Mouse (Mus musculus): ENCODE measurements around the gene Spa17.

Spa17 gene

DNA sequence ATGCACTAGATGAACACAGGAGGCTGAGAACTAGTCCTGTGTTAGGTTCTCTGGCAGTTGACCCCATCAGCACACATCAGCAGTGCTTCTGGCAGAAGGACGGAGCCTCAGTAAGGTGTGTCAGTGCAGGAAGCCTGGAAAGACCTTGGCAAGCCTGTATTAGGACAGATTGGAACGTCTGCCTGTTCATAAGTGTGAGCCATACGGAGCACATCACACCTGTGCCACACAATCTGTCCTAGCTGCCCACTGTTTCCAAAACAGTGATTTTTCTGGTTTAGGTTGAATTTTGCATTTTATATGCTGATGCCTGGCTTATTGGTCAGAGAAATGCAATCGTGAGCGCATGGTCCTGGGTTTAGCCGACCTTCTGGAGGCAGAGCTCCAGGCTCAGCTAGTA, 7.8 kb upstream of the Spa17 start:
- DNase-seq (ENCODE audit: extremely low spot score, low spot score): no peak

DNA sequence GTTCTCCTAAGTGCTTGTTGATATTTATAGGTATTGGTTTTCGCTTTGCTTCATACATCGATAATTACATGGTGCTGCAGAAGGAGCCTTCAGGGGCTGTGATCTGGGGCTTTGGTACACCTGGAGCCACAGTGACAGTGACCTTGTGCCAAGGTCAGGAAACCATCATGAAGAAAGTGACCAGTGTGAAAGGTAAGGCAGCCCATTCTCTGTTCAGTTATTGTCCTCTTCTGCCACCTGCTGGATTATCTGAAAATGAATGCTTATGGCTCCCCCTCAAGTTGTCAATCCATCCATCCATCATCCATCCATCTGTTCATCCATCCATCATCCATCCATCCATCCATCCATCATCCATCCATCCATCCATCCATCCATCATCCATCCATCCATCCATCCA, 3.2 kb upstream of the Spa17 start:
- no peak for DNase-seq (ENCODE audit: extremely low spot score, low spot score)

DNA sequence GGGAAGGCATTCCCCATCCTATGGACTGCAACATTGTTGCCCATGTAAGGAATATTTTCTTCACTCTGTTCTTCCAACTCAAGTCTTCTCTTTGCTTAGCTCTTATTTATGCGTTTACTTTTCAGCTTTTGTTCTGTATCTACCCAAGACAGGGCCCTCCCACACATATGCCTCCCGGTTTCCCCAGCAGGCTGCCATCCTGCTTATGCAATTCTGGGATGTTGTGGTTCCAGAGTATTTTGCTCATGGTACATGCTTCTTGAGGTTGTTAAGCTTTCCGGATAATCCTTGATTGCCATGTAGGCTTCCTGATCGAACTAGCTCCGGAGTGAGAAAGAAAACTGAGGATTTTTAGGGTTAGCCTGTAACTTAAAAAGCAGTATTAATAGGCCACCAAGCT, 1.7 kb upstream of the Spa17 start:
- no peak for DNase-seq (ENCODE audit: extremely low spot score, low spot score)

DNA sequence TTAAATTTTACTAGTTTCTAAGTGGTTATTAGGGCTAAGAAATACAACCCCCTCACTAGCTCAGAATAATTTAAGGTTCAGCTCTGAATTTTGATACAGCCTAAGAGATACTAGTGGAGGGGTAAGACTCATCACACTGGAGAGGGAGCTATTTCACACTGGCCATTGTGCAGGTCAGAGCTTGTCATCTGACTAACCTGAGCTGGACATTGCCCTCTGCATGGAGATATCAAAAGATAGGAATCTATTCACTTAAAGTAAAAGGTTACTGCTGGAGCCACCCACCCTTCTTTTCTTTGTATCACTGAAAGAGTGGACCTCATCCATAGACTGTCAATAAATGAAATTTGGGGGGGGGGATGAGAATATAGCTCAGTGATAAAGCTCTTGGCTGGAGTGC, 794 bp upstream of the Spa17 start:
- DNase-seq (ENCODE audit: extremely low spot score, low spot score): no peak

DNA sequence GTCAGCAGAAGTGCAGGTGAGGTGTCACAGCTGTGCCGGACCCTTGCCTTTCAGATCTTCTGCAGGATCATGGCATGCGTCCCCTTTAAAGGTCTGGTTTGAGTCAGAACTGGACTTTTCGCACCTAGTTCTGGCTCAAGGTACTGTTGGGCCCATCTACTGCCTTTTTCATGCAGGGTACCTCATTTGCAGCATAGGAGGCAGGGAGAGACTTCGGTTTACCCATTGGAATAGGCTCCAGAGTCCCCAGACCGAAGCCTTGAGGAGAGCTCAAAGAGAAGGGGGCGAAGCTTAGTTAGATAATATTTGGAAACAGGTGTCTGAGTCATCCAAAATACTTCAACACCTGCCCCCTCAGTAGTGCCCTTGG, 374 bp upstream of the Spa17 start:
- no peak for DNase-seq (ENCODE audit: extremely low spot score, low spot score)

DNA sequence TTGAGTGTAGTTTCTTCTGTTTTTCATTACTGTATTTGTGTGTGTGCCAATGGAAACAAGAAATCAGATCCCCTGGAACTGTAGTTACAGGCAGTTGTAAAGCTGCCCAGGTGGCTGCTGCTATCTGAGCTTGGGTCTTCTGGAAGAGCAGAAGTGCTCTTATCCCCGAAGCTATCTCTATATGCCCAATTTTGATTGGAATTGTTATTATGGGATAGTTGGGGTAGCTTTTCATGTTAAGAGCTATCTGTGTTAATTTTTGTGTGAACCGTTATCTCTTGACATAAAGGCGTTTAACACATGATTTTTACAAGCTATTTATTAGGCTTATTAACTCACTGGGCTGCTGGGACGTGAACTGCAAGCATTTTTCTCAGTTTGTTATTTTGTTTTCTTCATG, 4.0 kb downstream of the Spa17 start:
- DNase-seq (ENCODE audit: extremely low spot score, low spot score): no peak

DNA sequence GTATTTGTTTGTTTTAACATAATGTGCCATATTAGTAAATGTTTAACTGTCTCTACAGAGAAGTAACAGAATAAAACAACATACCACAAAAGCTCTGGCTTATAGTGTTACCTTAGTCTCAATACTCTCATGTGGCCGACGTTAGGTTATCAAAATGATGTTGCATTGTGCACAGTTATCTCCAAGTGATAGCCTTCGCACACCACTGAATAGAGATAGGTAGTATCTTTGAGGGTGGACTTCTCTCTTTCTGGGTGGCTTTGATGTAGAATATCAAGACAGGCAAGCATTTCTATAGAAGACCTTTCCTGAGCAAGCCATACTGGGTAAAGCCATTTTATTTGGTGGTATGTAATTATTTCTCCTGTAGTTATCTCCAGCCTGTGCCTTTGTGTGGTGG, 8.4 kb downstream of the Spa17 start:
- no peak for DNase-seq (ENCODE audit: extremely low spot score, low spot score)

DNA sequence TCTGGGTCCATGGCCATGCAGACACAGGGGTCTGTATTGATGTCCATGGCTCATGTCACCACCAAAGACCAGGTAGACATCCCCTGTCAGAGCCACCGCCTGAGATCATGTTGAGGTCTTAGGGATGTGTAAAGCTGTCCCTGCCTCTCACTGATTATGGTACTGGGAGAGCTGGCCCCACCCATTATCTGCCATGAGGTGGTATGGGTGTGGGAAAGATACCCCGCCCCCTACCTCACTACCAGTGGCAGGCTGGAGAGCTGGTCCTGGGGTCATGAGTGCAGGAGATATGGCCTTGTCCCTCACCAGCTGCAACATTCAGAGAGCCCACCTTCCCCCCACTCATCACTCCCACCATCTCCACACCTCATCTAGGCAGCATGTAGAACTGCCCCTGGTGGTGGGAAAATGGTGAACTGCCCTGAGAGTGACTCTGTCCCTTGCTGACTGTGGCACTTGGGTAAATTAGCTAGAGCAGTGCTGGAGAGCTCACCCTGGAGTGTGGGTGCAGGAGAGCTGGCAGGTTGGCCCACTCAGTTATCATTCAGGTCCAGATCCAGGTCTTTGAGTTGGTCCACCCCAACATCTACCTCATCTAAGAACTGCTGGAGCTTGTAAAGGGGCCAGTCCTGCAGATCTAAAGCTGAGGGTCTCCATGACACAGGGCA, 12.8 kb downstream of the Spa17 start:
- DNase-seq (ENCODE audit: extremely low spot score, low spot score): no peak

DNA sequence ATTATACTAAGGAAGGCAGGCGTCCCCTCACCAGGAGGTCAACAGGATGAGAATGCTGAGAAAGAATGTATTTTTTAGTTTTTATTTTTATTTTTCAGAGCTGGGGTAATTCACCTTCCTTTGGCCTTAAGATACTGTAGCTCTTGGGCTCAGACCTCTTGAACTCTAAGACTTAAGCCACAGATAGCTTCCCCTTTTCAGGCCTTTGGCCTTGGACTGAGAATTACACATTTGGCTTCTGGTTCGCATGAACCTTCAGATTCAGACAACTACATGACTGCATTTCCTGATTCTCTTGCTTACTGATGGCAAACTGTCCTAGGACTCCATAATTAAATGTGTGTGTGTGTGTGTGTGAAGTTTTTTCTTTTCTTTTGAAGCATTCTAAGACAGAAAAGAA, 14.9 kb downstream of the Spa17 start:
- DNase-seq (ENCODE audit: extremely low spot score, low spot score): no peak

DNA sequence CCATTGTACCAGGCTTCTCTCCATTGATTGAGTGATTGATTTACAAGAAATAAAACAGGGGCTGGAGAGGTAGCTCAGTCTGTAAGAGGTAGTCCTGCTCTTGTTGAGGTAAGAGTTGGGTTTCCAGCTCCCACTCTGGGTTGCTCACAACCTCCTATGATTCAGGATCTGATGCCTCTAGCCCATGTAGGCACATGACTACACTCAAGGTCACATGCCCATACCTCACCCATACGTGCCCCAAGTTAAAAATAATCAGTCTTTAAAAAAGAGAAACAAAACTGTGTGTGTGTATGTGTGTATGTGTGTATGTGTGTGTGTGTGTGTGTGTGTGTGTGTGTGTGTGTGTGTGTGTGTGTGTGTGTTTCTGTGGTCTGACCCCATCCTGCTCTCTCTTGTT, 18.0 kb downstream of the Spa17 start:
- DNase-seq (ENCODE audit: extremely low spot score, low spot score): no peak

DNA sequence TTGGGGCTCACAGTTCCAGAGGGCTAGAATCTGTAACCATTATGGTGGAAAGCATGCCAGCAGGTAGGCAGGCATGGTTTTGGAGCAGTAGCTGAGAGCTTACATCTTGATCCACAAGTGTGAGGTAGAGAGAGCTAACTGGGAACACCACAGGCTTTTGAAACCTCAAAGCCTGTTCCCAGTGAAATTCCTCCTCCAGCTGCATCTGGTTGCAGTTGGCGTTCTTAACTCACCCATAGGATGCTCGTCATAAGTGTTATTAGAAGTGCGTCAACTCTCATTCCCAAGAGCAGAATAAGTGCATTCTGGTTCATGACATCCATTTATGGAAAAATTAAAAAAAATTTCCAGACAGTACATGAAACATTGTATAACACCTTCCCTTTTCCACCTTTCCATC, 19.8 kb downstream of the Spa17 start:
- no peak for DNase-seq (ENCODE audit: extremely low spot score, low spot score)

DNA sequence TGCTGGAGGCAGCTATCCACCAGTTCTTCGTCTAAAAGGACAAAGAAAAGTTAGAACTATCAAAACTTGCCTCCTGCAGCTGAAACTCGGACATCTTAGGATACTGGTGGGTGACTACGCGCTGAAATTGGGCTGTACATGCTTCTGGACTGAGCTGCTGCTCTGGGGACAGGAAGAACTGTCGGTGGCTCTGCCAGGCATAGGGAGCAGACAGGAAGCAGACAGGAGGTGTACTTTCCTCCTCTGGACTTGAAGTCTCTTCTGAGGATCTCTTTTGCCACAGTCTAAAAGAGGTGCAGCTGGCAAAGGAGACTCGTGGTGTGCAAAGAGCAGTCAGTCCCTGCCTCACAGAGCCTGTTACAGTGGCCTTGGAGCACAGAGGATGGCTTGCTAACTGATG, 20.9 kb downstream of the Spa17 start:
- DNase-seq (ENCODE audit: extremely low spot score, low spot score): no peak

DNA sequence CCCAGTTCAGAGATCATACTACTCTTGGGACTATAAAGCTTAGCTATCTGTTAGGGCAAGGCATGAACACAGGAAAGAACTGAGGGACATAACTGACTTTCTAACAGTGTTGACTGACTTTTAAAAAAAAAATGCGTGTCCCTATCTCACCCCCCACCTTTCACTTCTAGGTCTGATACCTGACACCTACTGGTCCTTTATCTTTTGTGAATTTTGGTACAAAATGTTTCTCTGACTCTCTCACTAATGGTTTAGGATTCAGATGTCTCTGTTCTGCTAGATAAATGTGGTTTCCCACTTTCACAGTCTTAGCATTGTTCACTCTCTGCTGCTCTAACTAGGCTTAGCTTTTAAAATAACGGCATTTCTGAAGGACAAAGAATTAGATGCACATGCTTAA, 21.5 kb downstream of the Spa17 start:
- no peak for DNase-seq (ENCODE audit: extremely low spot score, low spot score)

DNA sequence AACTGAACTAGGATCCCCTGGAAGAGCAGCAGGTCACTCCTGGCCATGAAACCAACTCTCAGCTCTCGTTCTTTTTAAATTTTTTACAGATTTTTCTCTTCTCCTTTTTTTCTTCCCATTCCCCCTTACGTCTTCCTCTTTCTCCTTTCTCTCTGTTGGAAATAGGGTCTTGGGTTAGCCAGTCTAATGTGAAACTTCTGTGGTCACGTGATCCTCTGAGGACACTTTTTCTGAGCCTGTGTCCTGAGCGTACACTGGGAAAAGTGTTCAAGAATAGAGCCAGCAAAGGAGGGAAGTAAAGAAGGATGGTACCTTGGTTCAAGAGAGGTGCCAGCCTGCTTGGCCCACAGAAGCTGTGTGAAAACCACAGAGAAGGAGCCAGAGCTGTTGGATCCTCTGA, 23.1 kb downstream of the Spa17 start:
- DNase-seq (ENCODE audit: extremely low spot score, low spot score): no peak

DNA sequence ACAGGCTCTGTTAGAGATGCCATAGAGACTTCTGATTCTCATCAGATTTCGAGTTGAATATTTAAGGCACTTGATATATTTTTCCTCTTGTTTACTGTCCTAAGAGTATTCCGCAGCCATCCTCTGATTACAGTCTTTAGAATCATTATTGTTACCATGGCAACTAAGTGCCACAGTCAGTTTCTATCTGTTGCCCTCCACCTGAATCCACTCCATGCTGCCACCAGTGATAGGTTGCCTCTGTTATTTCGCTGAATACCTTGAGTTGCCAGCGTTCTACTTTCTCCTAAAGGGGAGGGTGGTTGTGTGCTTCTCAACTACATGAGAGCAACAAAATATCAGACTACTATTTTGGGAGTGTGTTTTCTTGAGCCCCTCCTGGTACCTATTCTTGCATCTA, 26.8 kb downstream of the Spa17 start:
- no peak for DNase-seq (ENCODE audit: extremely low spot score, low spot score)

DNA sequence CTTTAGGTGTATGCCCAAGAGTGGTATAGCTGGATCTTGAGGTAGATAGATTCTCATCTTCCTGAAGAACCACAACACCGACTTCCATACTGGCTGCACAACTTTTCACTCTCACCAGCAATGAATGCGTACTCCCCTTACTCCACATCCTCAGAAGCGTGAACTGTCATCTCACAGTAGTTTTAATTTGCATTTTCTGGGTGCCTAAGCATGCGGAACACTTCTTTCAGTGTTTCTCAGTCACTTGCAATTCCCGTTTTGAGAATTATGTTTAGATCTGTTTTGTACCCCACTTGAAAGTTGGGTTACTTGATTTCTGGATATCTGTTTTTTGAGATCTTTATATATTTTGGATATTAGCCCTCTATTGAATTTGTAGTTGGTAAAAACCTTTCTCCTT, 29.9 kb downstream of the Spa17 start:
- no peak for DNase-seq (ENCODE audit: extremely low spot score, low spot score)

DNA sequence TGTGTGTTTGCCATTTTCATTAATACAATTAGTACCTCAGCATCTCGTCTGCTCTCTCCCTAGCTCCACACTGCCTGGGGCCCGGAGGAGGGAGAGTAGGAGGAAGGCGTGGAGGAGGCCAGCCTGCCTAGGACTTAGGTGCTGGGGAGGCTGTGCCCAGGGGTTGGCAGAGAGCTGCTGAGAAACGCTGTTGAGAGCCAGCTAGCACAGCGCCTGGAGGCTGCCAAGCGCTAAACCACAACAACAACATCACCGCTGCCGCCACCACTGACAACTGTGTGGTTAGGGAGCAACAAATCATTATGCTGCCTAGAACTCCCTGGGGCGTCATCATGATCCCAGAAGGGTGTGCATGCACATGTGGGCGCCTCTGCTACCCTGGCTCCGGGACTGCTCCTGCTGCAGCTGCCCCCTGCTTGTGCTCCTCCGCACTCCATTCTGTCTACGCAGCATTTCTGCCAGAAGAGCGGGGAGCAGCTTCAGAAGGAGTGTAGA, 37.0 kb downstream of the Spa17 start:
- peak; percentile 21 for DNase-seq (ENCODE audit: extremely low spot score, low spot score)

DNA sequence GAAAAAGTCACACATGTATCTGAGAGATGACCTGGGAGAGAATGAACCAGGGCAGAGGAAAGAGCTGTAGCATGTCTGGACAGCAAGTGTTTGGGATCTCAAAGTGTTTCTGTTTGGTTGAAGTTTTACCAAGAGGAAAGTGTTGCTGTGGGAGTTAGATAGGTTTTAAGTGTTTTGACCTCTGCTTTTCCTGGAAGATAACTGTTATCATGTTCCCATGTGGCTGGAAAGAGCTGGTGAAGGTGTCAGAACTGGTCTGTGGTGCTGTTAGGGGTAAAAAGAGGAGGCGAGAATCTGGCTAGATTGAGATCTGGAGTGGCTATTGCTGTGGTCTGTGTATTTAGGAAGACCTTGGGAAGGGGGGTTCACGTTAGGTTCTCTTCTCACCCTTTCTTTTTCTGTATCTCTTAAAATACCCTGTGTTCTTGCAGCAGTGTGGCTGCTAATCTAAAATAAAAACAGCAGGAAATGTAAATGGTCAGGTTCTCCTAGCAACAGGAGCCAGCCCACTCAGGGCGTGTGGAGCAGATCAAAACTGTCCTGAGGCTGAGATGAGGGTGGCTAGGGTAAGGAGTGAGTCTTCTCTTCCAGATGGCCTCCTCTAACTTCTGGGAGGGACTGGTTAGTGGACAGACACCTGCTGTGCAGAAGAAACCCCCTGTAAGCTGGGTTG, 41.2 kb downstream of the Spa17 start:
- no peak for DNase-seq (ENCODE audit: extremely low spot score, low spot score)

DNA sequence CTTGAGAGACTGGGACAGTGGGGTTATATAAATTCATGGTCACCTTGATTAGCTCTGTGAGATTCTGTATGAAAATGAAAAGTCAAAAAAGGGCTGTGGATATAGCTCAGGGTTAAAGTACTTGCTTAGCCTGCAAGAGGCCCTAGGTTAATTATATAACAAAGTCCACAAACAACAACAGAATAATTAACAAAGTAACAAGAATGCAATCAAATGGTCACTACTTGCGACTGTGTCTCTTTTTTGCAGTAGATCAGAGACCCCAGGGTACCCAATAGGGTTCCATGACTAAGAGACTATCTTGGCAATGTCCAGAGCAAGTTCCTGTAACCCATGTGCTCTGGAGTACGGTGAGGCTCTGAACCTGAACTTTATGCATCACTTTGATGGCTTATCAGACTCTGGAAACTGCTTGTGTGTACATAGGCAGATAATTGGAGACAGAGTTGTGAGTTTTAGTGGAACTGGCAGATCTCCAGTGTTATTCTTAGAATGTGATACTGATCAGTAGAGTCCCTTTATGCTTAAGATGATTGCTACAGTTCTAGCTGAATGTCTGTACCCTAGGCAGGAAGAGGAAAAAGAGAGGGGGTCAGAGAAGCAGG, 44.2 kb downstream of the Spa17 start:
- no peak for DNase-seq (ENCODE audit: extremely low spot score, low spot score)

DNA sequence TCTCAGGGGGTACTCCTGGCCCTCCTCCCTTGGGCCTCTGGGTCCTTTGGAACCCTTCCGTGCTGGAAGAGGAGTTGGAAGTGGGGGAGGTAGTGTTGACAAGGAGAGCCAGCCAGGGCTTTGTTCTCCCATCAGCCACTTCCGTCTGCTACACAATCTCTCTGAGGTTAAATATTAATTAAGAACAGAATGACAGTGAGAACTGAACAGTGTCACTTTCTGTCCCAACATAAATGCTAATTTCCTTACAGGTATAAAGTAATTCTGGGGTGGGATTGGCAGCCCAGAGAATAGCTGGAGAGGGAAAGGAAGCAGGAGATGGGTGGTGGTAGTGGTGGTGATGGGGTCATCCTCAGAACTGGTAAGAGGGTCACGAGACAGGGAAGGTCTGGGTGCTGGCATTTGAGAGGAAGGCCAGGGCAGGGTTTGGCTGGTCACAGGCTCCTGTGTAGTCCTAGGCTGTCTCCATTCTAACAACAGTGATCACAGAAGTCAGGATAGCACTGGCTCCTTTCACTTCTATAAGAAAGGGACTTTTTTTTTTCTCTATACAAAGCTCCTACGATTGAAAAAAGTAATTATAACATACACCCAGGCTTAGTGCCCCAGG, 44.8 kb downstream of the Spa17 start:
- no peak for DNase-seq (ENCODE audit: extremely low spot score, low spot score)

DNA sequence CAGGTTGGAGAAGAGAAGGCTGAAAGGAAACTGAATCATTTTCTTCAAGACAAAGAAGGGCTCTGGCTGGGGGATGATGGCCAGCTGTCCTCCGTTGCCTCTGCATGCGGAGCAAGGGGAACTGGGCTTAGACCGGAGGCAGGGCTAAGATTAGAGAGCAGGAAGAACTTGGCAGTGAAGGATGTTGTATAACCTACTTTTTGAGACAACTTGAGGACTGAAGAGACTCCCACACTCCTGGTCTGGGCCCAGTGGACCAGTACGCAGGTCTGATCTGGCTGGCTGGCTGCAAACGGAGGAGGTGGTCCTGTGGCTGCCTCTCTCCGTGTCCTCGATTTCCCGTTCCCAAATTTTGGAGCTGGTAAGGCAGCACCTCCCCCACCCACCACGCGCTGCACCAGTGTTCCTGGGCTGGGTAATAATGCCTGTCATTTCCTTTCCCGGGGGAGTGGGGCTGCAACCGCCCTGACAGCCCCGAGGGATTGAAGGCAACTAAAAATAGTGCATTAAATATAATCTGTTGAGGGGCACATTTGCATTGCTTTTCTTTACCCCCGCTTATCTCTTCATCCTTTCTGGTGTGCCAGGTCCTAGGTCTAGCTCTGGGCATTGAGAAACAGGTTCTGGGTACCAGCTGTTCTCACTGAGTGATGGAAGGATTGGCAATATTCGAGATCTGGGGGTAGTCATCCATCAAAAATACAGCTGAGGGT, 45.5 kb downstream of the Spa17 start:
- DNase-seq (ENCODE audit: extremely low spot score, low spot score): no peak

DNA sequence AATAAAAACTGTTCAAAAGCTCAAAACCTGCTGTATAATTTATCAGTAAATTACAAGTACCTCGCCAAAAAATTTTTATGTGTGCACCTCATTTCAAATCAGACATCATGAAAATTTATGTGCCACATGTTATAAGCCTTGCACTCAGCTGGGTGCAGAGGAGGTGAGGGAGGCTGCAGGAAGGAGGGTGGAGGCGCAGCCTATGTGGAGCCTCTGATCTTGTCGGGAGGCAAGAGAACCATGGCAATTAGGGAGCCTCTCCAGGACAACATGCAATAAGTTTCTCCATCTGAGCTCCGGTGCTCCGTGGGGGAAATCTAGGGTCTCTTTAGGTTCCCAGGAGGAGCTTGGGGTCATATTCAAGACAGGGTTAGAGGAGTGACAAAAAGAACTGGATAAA, 46.1 kb downstream of the Spa17 start:
- DNase-seq (ENCODE audit: extremely low spot score, low spot score): no peak

Data from neural tube, embryonic 10.5 days (tissue).